Comparison of ENCODE assay signal across 23 mouse cellular contexts in genomic region chr1:38318614-38319013, GRCm38 (mm10).
DNase-seq lines count a peak whose midpoint lies in the region; ATAC-seq and TF ChIP-seq lines count a peak whose summit lies in the region.
"Had no signal": no experiment of that assay in that cellular context is flagged by ENCODE, and none has a peak within 500 bp of the region (broad histone marks: within the 10 kb centered on the region; RNA-seq: fewer than 3 reads in every experiment).

No protein-coding gene starts in this region.

- no peak overlapping the region for H3K4me2 ChIP-seq in heart, embryonic 11.5 days
- H3K4me2 ChIP-seq: embryonic facial prominence, embryonic 13.5 days; heart, embryonic 12.5 days; hindbrain, embryonic 12.5 days had no signal

- no peaks in the 10 kb centered on the region for H3K9me3 ChIP-seq in heart, embryonic 11.5 days (replicated peaks; ENCODE audit: control insufficient read depth, low read length)
- H3K9me3 ChIP-seq in MEL (replicated peaks; ENCODE audit: insufficient read depth, low read length): no peaks in the 10 kb centered on the region
- H3K9me3 ChIP-seq: embryonic facial prominence, embryonic 13.5 days; heart, embryonic 12.5 days; hindbrain, embryonic 12.5 days; midbrain, embryonic 10.5 days had no signal

- WGBS in heart, adult 2 months: 58% methylated on average over 2 of the region's 2 CpGs
- WGBS in heart, embryonic 11.5 days (ENCODE audit: insufficient replicate concordance): 69% methylated on average over 2 of the region's 2 CpGs

- no peaks in the 10 kb centered on the region for H3K4me1 ChIP-seq in heart, adult 2 months (ENCODE audit: control insufficient read depth, insufficient read depth, low read length)
- no peaks in the 10 kb centered on the region for H3K4me1 ChIP-seq in heart, embryonic 11.5 days (ENCODE audit: control insufficient read depth, insufficient read depth, low read length)
- peaks cover 0 to 13% of the 10 kb centered on the region in 2 experiments; a peak in 3 of 4 replicates for H3K4me1 ChIP-seq in MEL (ENCODE audit: control insufficient read depth in 1 of 2, insufficient read depth in 2 of 2, low read length in 2 of 2)
- H3K4me1 ChIP-seq in embryonic fibroblast, embryonic 13.5 days (ENCODE audit: control insufficient read depth, insufficient read depth, low read length): no peaks in the 10 kb centered on the region

- DNase-seq in heart, adult 2 months: no peak
- DNase-seq in left cerebral cortex, adult 2 months (ENCODE audit: extremely low spot score in 1 of 2, low spot score in 2 of 2): no peak
- DNase-seq in left cerebral cortex, postnatal 10 days (ENCODE audit: extremely low spot score in 1 of 2, low spot score in 2 of 2): no peak
- DNase-seq in MEL (ENCODE audit: low read depth, low spot score): no peak
- DNase-seq in cerebellum, postnatal 14 days: no peak
- DNase-seq: adrenal gland, postnatal 14 days; cerebellum, adult 2 months; cerebellum, postnatal 36 days; embryo, embryonic 11 days; heart, postnatal 14 days; kidney, adult 8-10 months; kidney, postnatal 14 days; right cerebral cortex, postnatal 25 days; thymus, postnatal 14 days had no signal

- ATAC-seq in heart, embryonic 11.5 days (replicated peaks; ENCODE audit: insufficient number of reproducible peaks, low FRiP score, low TSS enrichment): no peak
- ATAC-seq: forebrain, embryonic 14.5 days; inflammation-experienced regulatory T-cells, adult 6 months had no signal

- H3K27me3 ChIP-seq in heart, adult 2 months (ENCODE audit: control insufficient read depth, insufficient read depth, low read length): no peaks in the 10 kb centered on the region
- no peaks in the 10 kb centered on the region for H3K27me3 ChIP-seq in heart, embryonic 11.5 days (ENCODE audit: control insufficient read depth, insufficient read depth, low read length)
- no peaks in the 10 kb centered on the region for H3K27me3 ChIP-seq in MEL (ENCODE audit: control insufficient read depth in 1 of 2, insufficient read depth in 2 of 2, low read length in 2 of 2)
- H3K27me3 ChIP-seq: embryonic facial prominence, embryonic 13.5 days; heart, embryonic 12.5 days; hindbrain, embryonic 12.5 days had no signal

- no peak for TF ChIP-seq POLR2A in heart, adult 2 months (IDR thresholded peaks at IDR 0.05; ENCODE audit: insufficient read depth, low read depth, low read length)
- no peak for TF ChIP-seq POLR2A in MEL (IDR thresholded peaks at IDR 0.05; ENCODE audit: control insufficient read depth in 1 of 2, insufficient read depth in 1 of 2, low read depth in 1 of 2, low read length in 2 of 2, poor library complexity in 1 of 2)
- TF ChIP-seq POLR2A in embryonic fibroblast, embryonic 13.5 days (IDR thresholded peaks at IDR 0.05; ENCODE audit: low read depth, low read length): no peak

- peak; percentile 58 for TF ChIP-seq CTCF in heart, adult 2 months (IDR thresholded peaks at IDR 0.05)
- TF ChIP-seq CTCF in left cerebral cortex, adult 2 months (IDR thresholded peaks at IDR 0.05): peak; percentile 53
- peak in 1 of 3 experiments; percentile 1; a peak in 1 of 6 replicates for TF ChIP-seq CTCF in MEL (IDR thresholded peaks at IDR 0.05 in 2 of 3, conservative IDR thresholded peaks at IDR 0.05 in 1 of 3; ENCODE audit: control insufficient read depth in 1 of 3, insufficient read depth in 1 of 3, low read depth in 2 of 3, low read length in 3 of 3, poor library complexity in 1 of 3, severe bottlenecking in 1 of 3)
- TF ChIP-seq CTCF in embryonic fibroblast, embryonic 13.5 days (IDR thresholded peaks at IDR 0.05; ENCODE audit: borderline replicate concordance, insufficient read depth, low read length): no peak

- intact Hi-C loops in heart, adult 2 months (cut with DNase I): loop anchor here (10.0 kb wide), 1 partner anchor 126 kb away; no protein-coding TSS in a partner anchor
- intact Hi-C loops in left cerebral cortex, adult 2 months (cut with DNase I): no loop called here
- intact Hi-C loops in left cerebral cortex, postnatal 10 days (cut with DNase I): no loop called here

- no peak for TF ChIP-seq EP300 in heart, adult 2 months (IDR thresholded peaks at IDR 0.05; ENCODE audit: insufficient read depth, low read depth, low read length)
- no peak for TF ChIP-seq EP300 in MEL (IDR thresholded peaks at IDR 0.05; ENCODE audit: low read depth in 1 of 2, low read length in 2 of 2)

- peak; percentile 6 for TF ChIP-seq RAD21 in MEL (IDR thresholded peaks at IDR 0.05; ENCODE audit: low read depth, low read length)

- H3K9ac ChIP-seq in heart, adult 2 months (ENCODE audit: low read depth, low read length): no peak overlapping the region
- no peak overlapping the region for H3K9ac ChIP-seq in heart, embryonic 11.5 days (ENCODE audit: low read depth, low read length)
- no peak overlapping the region for H3K9ac ChIP-seq in MEL (ENCODE audit: control insufficient read depth, low read depth, low read length, poor library complexity, severe bottlenecking)
- H3K9ac ChIP-seq: embryonic facial prominence, embryonic 13.5 days; heart, embryonic 12.5 days; hindbrain, embryonic 12.5 days; liver, embryonic 14.5 days had no signal

- H3K36me3 ChIP-seq in heart, adult 2 months (ENCODE audit: control insufficient read depth, insufficient read depth, low read length): no peaks in the 10 kb centered on the region
- no peaks in the 10 kb centered on the region for H3K36me3 ChIP-seq in heart, embryonic 11.5 days (ENCODE audit: control insufficient read depth, insufficient read depth, low read length)
- H3K36me3 ChIP-seq in MEL (ENCODE audit: control insufficient read depth in 1 of 2, insufficient read depth in 2 of 2, low read length in 2 of 2): peaks cover 0 to 12% of the 10 kb centered on the region in 2 experiments; a peak in 3 of 4 replicates
- H3K36me3 ChIP-seq: embryonic facial prominence, embryonic 13.5 days; heart, embryonic 12.5 days; hindbrain, embryonic 12.5 days; midbrain, embryonic 10.5 days had no signal

- H3K27ac ChIP-seq in heart, adult 2 months: no peak overlapping the region
- no peak overlapping the region for H3K27ac ChIP-seq in heart, embryonic 11.5 days (ENCODE audit: low read depth, low read length)
- no peak overlapping the region for H3K27ac ChIP-seq in left cerebral cortex, adult 2 months
- H3K27ac ChIP-seq in MEL (ENCODE audit: control insufficient read depth, low read depth, low read length): no peak overlapping the region
- 0 out of 2 replicates have a peak overlapping the region, but pooled peaks have one; percentile 12 for H3K27ac ChIP-seq in embryonic fibroblast, embryonic 13.5 days (ENCODE audit: insufficient read depth, low read length)
- H3K27ac ChIP-seq: embryonic facial prominence, embryonic 13.5 days; hindbrain, embryonic 12.5 days; liver, embryonic 14.5 days; midbrain, embryonic 10.5 days had no signal

- no peaks in the 10 kb centered on the region for H3K79me2 ChIP-seq in heart, adult 2 months (replicated peaks; ENCODE audit: control insufficient read depth, insufficient read depth, low read length)
- no peaks in the 10 kb centered on the region for H3K79me2 ChIP-seq in MEL (ENCODE audit: control insufficient read depth, insufficient read depth, low read length, poor library complexity)

- no peak overlapping the region for H3K4me3 ChIP-seq in heart, adult 2 months
- no peak overlapping the region for H3K4me3 ChIP-seq in heart, embryonic 11.5 days (ENCODE audit: low read depth, low read length)
- no peak overlapping the region for H3K4me3 ChIP-seq in left cerebral cortex, adult 2 months
- H3K4me3 ChIP-seq in MEL (ENCODE audit: control insufficient read depth in 1 of 2, insufficient read depth in 1 of 2, low read depth in 2 of 2, low read length in 2 of 2): no peak overlapping the region
- H3K4me3 ChIP-seq in embryonic fibroblast, embryonic 13.5 days (ENCODE audit: insufficient read depth, low read length): no peak overlapping the region
- H3K4me3 ChIP-seq: embryonic facial prominence, embryonic 13.5 days; heart, embryonic 12.5 days; hindbrain, embryonic 12.5 days; midbrain, embryonic 10.5 days had no signal

TF ChIP-seq in MEL, 35 proteins besides CTCF, POLR2A, EP300 and RAD21:
- TF ChIP-seq NELFE (IDR thresholded peaks at IDR 0.05; ENCODE audit: low read depth, low read length) (no peak), MYC (IDR thresholded peaks at IDR 0.05; ENCODE audit: low read depth, low read length) (no peak), UBTF (IDR thresholded peaks at IDR 0.05; ENCODE audit: borderline replicate concordance, insufficient read depth, low read depth, low read length) (no peak), TCF12 (IDR thresholded peaks at IDR 0.05; ENCODE audit: low read depth, low read length) (no peak), GABPA (IDR thresholded peaks at IDR 0.05; ENCODE audit: low read depth, low read length) (no peak), POLR2AphosphoS2 (IDR thresholded peaks at IDR 0.05; ENCODE audit: low read length) (no peak), USF1 (IDR thresholded peaks at IDR 0.05; ENCODE audit: low read depth, low read length) (no peak), TAL1 (IDR thresholded peaks at IDR 0.05; ENCODE audit: low read length) (no peak), RCOR1 (IDR thresholded peaks at IDR 0.05; ENCODE audit: low read depth, low read length) (no peak), E2F4 (IDR thresholded peaks at IDR 0.05; ENCODE audit: borderline replicate concordance, low read depth, low read length) (no peak), MAX (IDR thresholded peaks at IDR 0.05; ENCODE audit: low read length) (no peak), MAFK (IDR thresholded peaks at IDR 0.05; ENCODE audit: borderline replicate concordance, low read depth, low read length) (no peak), ETS1 (IDR thresholded peaks at IDR 0.05; ENCODE audit: low read depth, low read length) (no peak), GATA1 (IDR thresholded peaks at IDR 0.05; ENCODE audit: low read depth, low read length) (no peak), CHD2 (IDR thresholded peaks at IDR 0.05; ENCODE audit: low read length) (no peak), NRF1 (IDR thresholded peaks at IDR 0.05; ENCODE audit: insufficient read depth, low read depth, low read length, poor library complexity, severe bottlenecking) (no peak), ELF1 (IDR thresholded peaks at IDR 0.05; ENCODE audit: low read depth, low read length) (no peak), MAZ (IDR thresholded peaks at IDR 0.05; ENCODE audit: low read depth, low read length) (no peak), CHD1 (IDR thresholded peaks at IDR 0.05; ENCODE audit: low read depth, low read length) (no peak), ZC3H11A (IDR thresholded peaks at IDR 0.05; ENCODE audit: low read depth, low read length) (no peak)
TF ChIP-seq in MEL: peak in this region for 0.
